Mouse (Mus musculus): ENCODE measurements at regions not wholly inside any gene's neighbourhood (a gene's known extent, or its start where the extent isn't known, plus 50 kb on each side); places are given as distances from the start of the nearest gene placed in this dataset.

DNA sequence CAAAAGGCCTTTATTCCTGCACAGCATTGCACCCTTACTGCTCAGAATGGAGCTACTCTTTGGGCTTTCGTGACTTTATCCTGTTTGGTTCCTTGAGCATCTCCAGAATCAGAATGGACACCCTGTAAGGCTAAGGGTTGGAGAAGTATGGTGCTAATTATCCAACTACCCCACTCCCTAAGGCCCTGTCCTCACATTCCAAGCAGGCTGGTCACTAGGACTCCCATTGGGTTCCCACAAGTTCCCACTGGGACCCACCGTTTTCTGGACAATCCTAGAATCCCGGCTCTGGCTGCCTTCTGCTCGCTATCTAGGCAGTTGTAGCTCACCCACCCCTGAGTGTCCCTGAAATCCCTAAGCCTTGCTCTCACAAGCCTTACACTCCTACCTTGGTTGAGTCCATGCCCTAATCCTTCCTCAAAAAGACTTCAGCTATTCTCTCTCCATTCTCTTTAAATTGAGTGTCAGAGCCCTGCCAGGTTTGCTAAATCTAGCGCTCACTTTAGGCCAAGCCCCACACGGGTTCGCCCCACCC lies 146.1 kb downstream of the Efcab1 start:
- no peak for DNase-seq (ENCODE audit: low read depth, low spot score)

DNA sequence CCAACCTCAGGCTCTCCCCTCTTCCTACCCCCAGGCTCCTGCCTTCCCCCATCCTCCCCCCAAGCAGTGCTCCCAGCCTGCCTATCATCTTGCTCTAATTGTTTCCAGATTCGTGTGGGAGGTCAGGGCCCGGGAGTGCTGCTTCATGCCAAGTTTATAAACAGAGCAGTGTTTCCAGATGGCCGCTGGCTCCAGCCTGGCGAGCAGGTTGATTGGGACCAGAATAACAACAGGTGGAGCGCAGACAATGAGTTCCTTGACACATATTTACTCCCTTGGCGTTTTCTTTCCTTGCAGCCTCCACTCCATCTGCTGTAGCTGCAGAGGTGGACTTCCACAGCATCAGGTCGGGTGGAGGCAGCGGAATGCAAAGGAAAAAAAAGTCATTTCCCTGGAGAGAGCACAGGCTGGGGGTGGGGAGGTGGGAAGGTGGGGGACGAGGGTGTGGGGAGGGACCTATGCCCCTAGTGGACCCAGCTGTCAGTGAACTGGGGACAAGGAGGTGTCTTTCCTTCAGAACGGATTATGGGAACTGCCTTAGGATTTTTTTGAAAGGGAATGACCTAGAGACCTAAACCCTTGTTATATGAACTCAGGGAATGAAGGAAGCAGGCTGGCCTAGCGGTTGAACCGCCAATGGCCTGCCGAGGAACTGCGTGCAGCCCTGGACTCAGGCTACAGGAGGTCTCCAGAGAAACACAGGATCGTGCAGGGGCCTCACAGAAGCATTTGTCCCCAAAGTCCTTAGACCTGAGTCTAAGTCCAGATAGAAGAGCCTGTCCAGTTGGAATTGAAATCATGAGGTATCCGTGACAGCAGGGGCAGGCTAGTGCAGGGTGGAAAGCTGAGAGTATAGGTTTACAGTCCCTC lies 146.8 kb downstream of the Efcab1 start:
- DNase-seq (ENCODE audit: low read depth, low spot score): peak; percentile 5

DNA sequence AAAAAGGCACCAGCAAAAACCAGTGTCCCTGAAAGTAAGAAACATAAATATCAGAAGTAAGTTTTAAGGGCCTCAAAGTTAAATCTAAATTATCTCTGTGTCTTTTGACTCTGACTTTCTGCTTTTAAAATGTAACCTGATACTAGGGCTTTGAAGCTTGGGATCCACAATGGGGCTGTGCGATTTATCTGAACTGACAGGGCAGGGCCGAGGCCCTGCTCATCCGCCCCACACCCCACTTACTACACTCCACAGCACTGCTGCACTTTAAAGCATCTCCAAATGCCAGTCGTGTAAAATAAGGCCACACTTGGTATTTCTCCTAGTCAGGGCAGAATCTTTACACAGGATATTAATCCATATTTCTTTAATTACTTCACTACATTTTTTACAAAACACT lies 147.4 kb downstream of the Efcab1 start:
- DNase-seq (ENCODE audit: low read depth, low spot score): no peak

DNA sequence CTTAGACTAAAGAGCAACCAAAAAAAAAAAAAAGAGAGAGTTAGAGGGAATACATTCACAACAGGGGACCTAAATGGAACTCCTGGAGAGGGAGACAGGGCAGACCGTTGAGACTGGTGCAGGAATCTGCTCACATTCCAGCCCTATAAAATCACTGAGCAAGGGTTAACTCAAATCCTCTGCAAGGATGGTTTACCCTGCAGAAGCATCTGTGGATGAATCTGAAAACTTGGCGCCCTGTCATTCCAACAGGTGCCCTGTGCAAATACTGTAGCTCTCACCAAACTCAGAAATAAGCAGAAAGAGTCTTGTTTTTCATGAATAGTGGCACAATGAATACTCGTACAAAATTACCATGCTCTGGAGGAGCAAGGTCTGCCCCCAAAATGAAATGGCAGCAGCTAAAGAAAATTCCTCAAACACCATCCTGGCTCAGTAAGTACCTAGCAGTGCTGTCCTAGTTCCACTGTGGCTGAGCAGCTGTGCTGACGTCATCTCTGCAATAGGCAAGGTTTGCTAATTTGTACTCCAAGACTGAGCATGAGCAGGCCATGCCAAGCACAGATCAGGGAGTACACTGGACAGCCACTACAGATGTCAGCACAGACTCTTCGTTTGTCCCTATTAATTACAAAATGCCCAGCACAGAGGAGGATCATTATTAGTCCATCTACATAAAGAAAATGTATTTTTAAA lies 148.0 kb downstream of the Efcab1 start:
- DNase-seq (ENCODE audit: low read depth, low spot score): no peak

DNA sequence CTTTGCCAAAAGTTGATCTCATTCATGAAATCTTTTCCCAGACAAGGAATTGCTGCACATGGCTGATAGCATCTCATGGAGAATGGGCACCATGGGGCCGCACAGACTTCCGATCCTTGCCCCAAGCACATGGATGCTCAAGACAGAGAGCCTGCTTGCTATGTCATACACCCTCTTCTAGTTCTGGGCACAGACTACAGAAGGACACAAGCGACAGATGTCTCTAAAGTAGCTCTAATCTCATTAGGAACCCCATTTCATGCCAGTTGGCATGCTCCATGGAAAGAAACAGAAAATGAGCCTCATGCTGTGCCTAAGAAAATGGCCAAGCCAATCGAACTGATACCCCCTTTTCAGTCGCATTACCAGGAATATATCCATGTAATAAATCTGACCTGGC lies 149.3 kb downstream of the Efcab1 start:
- no peak for DNase-seq (ENCODE audit: low read depth, low spot score)

DNA sequence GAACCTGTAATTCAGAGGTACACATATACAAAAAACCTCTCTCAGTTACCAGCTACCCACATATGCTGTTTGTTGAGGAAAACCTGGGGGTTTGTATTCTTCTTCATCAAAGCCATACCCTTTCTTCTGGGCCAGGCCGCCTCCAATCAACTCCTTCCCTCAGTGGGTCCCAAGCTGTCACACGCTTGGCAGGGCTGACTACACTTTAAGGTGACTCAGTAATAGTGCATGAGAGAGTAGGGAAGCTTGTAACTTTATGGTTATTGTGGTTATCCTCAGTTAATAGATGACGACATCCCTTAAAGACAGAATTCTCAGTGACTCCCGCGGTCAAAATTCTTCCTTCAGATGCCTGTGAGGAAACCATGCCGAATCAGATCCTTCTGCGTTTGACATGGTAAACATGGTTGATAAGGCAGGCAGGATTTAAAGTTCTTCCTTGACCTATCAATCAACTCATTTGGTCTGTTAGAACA lies 164.1 kb downstream of the Efcab1 start:
- no peak for DNase-seq (ENCODE audit: low read depth, low spot score)

DNA sequence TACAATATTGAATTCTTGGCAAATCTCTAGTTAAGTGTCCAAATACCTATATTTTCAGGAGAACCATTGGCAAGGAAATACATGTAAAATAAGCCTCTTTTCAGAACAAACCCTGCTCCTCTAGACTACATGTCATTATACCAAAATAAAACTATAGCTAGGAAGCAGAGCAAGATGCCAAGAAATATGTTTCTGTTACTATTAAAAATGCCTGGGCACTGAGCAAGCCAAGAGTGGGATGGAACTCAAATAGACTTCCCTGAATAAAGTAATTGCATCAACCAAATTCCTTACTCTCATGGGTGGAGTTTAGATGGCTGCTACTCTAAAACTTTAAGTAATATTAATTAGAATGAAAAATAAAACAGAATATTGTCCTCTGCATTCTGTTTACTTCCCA lies 168.0 kb downstream of the Efcab1 start:
- DNase-seq (ENCODE audit: low read depth, low spot score): no peak

DNA sequence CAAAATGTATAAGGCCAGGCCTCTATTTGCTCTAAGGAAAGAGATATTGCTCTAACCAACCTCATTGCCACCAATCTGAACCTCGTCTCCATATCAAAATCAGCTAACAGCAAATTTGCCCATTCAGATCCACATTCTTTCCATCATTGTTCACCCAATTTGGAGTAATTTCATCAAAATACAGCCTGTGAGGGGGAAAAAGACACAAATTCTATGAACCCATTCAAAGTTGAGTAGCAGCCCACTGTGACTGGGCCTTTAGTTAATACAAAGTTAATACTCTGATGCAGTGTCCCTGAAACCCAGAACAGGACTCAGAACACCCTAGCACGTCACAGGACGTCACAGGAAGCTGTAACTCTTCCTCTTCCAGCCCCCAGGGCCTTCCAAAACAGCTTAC lies 177.3 kb downstream of the Efcab1 start:
- no peak for DNase-seq (ENCODE audit: low read depth, low spot score)

DNA sequence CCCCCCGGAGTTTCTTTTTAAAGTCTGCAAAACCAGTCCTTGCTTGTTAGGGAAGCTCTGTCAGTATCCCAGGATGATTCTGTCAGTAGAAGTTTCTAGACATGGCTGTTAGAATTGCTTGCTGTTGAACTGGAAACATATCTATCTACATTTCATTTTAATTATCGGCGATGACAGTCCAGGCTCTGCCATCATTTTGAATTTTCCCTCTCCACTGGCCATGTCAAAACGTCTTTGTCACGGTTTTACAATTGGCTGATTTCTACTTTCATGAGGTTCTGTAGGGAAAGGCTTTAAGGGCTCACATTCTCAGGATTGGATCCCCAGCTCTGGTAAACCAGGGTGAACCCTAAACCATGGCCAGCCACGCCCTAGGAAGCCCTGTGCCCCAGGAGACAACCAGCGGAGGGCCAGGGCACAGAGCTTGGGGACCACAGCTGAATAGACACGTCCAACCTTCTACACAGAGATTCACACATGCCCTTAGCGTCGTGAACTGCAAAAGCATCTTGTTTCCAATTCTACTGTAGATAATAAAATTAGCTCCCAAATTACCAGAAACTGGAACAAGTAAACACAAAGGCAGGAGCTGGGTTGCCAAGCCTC lies 177.8 kb downstream of the Efcab1 start:
- peak; percentile 33 for DNase-seq (ENCODE audit: low read depth, low spot score)

DNA sequence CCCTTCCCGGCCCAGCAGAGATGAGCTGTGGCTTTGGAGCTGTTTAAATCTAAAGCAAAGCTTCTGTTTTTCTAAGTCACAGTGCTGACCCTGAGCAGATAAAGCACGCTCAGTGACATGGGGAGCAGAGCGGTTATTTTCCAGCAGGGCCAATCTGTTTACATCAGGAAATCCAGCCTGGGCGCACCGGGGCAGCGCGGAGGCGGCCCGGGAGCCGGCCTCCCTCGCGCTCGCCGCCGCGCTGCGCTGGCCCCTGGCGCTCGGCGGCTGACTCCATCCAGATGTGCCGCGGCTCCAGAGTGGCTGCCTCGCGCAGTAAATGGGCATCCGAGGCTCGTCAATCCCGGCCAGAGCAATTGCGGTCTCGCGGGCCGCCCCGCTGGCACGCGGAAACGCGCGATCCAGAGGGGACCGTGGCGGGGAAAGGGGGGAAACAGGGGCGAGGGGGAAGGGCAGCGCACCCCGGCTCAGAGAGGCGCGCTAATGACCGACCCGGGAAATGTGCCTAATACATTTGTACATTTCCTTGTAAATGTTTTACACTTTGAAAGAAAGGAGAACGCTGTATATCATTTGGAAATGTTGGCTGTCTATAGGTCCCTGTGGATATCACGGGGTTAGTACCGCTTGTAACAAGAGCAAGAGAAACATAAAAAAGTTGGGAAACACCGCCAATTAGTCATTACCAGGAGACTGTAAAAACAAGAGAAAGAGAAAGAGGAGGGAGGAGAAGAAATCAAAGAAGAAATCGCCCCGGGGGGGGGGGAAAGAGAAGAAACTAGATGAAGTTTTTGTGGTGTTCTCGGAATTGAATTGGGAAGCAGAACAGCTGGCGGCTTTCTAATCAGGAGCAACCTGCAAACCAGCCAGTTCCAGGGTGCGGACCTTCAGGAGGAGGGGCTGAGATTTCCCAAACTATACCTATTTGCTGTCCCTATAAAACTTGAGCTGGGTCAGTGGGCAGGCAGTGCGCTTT lies 178.6 kb downstream of the Efcab1 start:
- DNase-seq (ENCODE audit: low read depth, low spot score): peak; percentile 16

DNA sequence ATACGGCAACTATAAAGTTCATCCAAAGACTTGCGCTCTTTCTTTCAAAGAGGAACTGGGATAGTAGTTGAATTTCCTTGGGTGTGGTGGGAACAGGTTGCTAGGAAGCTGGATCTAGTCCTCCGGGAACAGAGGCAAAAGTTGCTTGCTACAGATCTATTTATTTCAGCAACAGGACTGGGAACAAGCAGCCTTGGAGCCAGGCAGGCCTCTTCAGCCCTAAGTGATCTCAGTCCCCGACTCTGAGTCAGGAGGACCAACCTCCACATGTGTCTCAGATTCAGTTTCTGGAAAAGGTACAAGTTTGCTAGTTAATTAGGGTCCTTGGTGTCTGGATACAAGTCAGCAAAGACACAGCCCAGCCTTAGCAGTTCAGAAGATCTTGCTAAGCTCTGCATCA lies 180.2 kb downstream of the Efcab1 start:
- DNase-seq (ENCODE audit: low read depth, low spot score): no peak

DNA sequence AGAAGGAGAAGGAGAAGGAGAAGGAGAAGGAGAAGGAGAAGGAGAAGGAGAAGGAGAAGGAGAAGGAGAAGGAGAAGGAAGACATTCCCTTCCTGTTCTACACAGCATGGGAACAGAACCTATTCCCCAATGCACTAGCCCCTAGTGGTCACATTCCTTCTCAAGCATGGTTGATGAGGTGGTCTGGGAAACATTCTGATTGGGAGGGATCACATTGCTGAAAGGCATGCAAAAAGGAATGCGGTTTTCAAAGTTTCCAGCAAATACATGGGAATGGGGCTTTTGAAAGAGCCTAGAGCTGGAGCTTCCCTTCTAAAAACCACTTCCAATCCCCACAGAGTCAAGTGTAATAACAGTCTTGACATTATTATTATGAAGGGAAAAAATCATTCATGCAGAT lies 197.5 kb downstream of the Efcab1 start:
- DNase-seq (ENCODE audit: low read depth, low spot score): peak; percentile 12

DNA sequence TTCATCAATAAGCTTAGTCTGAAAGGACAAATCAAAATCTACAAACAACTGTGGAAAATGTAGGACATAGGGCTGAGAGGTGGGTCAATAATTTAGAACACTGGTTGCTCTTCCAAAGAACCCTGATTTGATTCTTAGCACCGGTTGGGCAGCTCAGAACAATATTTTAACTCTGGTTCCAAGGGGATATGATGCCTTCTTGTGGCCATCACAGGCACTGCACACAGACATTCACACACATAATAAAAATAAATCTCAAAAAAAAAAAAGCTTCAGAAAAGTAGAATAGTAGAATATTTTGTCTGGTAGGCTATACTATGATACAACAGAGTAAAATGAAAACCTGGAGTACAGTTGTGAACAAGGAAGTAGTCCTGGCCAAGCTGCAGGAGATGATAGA lies 200.8 kb downstream of the Efcab1 start:
- DNase-seq (ENCODE audit: low read depth, low spot score): no peak

DNA sequence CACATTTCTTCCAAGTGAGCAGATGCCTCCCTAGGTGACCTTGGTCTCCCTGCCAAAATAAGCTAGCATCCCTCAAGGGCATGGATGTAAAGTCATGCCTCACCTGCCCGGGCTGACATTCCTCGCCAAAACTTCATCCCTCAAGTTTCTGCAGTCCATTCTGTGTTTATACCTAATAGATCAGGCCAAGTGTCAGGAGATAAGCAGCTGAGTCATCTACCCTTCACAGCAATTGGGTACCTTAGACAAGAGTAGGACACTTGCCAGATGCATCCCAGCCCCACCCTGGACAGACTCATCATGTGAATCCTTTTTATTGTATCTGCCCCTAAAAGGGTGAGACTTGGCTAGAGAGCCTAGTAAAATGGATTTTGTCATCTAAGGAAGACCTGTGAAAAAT lies 204.1 kb upstream of the Gm21897 start:
- no peak for DNase-seq (ENCODE audit: low read depth, low spot score)

DNA sequence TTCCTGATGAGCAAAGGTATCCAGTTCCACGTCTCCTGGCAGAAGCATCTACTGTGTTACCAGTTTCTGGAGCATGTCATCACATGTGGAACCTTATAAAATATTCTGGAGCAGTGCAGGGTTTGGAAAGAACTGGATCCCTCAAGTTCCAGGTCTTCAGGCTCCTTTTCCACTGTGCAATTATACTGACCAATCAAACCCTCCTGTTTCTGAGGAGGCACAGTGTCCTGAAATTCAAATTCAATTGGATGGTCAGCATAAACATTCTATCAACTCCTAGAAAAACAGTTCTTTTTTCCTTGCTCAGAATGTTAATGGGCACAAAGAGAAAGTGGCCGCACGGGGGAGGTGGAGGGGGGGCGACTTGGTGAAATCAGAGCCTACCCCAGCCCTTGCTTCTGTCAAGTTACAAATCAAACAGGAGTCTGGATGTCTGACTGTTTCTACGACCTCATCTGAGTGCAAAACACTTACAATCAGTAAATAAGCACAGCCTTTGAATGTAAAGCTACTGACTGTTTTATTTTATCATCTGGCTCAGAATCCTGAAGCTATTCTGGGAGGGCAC lies 203.2 kb upstream of the Gm21897 start:
- no peak for DNase-seq (ENCODE audit: low read depth, low spot score)

DNA sequence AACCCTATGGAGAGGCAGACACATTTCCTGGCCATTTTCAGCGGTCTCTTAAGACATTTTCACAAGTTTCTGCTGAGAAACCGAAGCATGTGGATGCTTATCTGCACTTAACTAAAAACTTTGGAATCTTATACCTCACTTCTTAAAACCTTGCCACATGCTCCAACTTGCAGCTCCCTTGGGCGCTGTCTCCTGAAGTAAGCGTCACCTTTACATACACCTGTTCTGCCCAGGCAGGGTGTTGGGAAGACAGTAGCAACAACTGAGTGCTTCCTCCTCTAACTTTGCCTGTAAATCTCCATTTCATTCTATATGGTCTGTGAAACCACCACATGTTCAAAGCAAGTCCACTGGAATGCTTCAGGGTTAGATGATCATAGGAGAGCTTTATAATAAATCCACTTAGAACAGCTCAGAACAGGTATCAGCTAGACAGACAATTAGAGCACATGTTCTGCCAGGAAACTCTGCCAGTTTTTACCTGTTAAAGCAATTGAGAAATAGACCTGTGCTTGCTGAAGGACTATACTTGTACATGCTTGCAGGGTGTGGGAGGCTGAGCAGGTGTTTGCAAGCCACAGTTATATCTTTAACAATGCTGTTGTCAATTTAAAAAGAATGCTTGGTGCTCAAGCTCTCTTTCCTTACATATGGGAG lies 202.6 kb upstream of the Gm21897 start:
- DNase-seq (ENCODE audit: low read depth, low spot score): no peak

DNA sequence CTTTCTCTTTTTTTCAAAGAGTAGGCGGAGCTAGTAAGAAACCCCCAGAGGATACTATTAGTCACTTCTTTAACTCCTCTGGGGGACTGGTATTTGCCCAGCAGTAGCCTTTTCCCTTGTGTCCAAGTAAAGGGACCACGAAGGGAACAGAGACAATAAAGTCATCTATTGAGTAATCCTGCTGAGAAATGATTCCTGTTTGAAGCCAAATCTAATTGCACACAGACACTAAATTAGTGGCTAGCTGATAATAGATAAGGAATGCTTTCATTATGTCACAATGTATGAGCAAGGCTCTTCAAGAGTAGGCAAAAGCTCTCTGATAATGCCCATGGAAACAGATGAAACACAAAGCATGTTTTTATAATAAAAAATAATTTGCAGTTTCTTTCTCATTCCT lies 201.9 kb upstream of the Gm21897 start:
- DNase-seq (ENCODE audit: low read depth, low spot score): no peak

DNA sequence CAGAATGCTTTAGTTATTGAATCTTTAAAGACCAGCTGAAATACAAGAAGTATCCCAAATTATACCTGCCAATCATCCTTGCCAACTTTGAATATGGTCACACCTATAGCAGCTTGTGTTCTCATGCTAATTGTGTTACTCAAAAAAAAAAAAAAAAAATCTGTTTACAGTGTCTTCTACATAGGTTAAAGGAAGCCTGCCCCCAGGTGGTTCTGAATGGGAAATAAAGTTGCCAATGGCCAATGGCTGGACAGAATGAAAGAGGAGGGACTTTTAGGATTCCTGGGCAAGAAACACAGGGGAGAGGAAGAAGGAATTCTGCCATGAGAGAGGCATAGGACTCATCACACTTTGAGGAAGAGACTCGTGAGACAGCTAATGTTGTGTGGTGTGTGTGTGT lies 197.5 kb upstream of the Gm21897 start:
- peak; percentile 29 for DNase-seq (ENCODE audit: low read depth, low spot score)

DNA sequence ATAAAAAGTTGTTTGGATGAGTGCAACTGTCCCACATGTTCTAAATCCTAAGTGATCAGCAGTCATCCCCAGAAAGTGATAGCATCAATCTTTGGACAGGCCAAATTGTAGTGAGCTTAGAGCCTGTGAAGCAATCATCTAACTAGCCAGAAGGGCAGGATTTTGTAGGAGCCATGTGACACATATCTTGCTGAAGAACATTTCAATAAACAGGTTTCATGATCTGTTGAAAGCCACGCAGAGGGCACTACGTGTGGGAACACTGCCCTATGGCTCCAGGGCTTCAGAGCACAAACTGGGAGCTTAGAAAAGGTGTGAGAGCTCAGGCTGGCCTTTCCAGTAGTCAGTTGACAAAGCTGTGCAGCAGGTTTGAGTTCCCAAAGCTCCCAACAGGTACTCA lies 188.3 kb upstream of the Gm21897 start:
- no peak for DNase-seq (ENCODE audit: low read depth, low spot score)

DNA sequence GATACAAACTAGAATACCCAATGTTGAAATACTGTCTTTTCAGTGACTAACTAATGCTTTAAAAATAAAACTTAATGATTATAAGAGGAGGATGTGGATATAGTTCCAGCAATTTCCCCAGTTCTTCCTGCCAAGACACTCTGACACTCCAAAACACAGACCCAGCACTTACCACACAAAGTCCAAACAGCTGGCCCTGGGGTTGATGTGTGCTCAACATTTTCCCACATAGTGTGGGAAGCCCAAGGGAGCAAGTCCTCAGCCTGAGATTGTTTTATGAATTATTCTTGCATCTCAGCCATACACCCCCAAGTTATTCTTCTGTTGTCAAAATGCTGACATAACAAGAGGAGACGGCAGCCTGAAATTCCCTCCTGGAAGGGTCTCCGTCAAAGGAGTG lies 187.5 kb upstream of the Gm21897 start:
- no peak for DNase-seq (ENCODE audit: low read depth, low spot score)
